Mouse (Mus musculus): ENCODE results near the gene Ak6.

The Ak6 gene

DNA sequence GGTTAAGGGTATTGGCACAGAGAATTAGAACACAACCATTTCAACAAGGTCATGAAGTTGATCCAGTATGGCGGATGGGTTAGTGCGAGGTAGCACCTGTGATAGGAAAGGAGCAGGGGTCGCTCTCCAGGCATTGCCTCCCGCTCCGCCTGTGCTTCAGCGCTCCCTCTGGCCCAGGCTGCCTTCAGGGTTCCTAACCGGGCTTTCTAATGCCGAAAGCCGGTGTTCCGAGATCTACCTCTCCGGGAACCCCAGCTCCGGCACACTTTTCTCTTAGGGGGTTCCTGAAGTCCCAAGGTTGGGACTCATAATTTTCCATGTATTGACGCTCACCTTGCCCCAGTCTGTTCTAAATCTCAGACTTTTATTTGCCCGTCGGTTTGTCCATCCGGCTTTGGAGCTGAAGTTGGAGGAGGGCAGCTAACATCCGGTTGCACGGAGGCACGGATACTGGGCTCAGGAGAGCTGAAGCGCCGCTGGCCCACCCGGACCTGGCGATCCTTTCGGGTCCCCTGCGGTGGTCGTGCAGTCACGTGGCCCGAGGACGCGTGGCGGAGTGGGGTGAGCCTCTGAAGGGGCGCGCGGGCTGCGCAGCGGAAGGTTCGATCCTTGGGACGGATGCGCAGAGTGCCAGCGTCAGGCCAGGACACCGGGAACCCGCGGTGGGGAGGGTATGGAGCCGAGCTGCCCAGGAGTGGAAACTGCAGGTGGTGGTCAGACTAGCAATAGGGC is 18.7 kb downstream of the Ak6 start, which contains the start of gene Ccdc125:
Gene Ccdc125, plus strand, starts transcription at position 427 of the 732 bp plus-strand sequence.
- DNase-seq: peak; percentile 61

DNA sequence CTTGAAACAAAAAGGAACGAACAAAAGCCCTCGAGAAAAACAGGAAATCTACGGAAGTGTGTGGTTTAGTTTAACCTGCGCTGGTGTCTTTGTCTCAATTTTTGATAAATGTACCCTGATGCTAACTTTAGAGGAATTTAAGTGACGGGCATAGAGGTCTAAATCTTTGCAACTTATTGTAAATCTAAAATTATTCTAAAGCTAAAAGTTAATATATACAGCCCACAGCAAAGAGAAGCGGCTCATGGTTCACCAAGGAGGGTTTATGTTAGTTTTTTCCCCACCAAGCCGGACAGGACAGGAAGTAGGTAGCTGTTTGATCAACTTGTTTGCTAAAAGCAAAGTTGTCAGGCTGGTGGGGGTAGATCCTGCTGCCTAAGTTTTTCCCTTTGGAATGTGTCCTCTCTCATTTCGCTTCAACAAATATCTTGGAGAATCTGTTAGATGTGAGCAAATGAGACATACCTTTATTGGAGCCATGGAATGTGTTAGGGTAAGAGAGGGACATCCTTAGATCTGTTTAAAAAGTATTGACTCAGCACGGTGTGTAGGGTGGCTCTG is 19.5 kb downstream of the Ak6 start:
- DNase-seq: no peak

GRCm38 (mm10) chr13:100675936-100676635 is 25.3 kb downstream of the Ak6 start:
- DNase-seq: no peak

DNA sequence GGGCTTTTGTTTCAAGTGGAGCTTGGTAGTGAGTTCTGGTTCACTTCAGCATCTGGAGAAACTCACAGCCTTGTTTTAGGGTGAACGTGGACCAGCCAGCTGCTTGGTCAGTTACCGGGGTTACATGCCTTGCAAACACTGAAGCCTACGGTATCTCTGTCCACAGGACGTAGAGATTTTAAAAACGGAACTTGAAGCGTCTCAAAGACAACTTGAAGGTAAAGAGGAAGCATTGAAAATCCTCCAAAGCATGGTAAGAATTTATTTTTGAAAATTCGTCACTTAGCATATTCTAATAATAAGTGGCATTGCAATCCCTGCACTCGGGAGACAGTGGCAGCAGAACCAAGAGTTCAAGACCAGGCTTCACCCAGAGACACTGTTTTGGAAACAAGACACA is 30.8 kb downstream of the Ak6 start:
- DNase-seq: no peak

DNA sequence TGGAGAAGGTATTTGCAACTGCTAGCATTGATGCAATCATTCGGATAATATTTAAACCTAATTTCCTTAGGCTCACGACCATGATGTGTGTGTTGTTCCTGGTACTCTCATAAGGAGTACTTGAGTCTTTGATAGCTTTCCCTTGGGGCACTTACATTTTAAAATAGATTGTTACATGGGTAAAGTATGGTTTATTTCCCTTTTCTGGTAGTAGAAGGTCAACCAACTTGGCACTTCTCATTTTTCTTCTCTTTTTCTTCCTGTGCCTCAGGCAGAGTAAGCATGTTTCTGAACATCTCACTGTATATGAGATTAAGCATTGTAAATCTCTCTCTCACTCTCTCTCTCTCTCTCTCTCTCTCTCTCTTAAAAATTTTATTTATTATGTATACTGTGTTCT is 32.1 kb downstream of the Ak6 start:
- no peak for DNase-seq

DNA sequence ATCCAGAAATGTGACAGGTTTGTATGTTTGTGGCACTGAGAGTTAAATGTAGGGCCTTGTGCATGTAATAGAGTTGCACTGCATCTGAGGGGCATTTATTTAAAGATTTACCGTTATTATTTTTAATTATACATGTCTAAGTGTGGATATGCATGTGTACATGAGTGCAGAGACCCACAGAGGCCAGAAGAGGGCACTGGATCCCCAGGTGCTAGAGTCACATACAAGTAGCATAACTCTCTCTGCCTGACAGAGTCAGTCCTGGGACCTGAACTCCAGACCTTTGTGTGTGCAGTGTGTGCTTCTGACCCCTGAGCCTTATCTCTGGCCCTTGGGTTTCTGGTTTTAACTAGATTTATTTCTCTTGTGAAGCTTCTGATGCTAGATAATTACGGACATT is 33.6 kb downstream of the Ak6 start:
- DNase-seq: no peak

GRCm38 (mm10) chr13:100687513-100687912 is 36.7 kb downstream of the Ak6 start:
- no peak for DNase-seq

- DNase-seq: no peak
Observed at GRCm38 (mm10) chr13:100697541-100697940, 46.8 kb downstream of the Ak6 start.

- DNase-seq: no peak
Observed at GRCm38 (mm10) chr13:100698866-100699265, 48.1 kb downstream of the Ak6 start.

DNA sequence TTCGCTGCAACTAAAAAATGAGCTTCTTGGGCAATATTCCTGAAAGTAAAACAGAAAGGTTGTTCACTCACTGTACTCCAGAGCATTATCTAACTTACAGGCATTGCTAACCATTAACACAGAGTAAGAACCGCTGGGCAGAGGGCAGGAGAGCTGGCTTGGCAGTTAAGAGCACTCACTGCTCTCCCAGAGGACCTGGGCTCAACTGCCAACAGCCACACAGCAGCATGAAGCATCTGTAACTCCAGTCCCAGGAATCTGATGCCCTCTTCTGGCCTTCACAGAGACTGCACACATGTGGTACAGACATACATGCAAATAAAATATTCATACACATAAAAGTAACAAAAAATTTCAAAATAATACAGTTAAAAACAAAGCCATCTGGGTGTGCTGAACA is 52.7 kb downstream of the Ak6 start:
- DNase-seq: peak; percentile 35

DNA sequence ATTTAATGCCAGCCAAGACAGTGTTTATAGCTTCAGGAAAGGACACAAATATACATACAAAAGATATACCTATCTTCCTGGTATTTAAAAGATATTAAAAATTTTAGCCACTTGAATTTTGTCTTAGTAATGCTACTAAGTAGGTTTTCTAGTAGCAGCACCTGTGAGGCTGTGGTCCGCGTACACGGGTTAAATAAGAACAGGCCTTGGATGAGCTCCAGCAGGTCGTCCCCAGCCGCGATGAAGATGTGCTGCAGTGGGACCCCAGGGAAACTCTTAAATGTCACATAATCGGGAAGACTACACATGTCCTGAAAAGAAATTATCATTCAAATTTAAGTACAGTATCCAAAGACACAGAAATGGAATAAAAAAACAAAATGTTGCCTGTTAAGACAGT is 55.4 kb downstream of the Ak6 start:
- no peak for DNase-seq

DNA sequence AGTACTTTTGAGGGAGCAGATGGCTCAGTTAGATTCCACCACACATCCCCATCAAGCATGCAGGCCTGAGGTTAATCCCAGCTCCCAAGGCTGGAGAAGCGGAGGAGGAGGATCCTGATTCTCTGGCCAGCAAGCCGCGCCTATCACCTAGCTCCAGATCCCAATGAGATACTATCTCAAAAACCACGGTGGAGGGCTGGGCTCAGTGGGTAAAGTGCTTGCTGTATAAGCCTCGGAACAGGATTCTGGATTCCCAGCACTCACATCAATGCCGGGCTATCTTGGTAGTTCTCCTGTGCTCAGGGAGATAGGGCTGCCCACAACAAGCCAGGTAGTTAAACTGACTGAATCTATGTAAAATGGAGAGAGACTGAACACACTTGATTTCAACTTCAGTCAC is 64.7 kb downstream of the Ak6 start:
- DNase-seq: no peak

Measured in kidney, adult 18-20 months (tissue).